Mouse (Mus musculus) MEL (cell line): ENCODE data around the gene Bahcc1. TPM values are rescaled to one million over a fixed set of nuclear protein-coding genes. Genes with fewer than 3 reads are reported as not detected.
A peak's percentile ranks its signal among the peaks of the same experiment; 100 is the strongest.

Experiments
- DNase-seq: peaks from one replicate; pipeline ENCODE4 v3.0.0; 2011; ENCODE audit warnings: low read depth, low spot score
- H3K27ac ChIP-seq: 2 replicates; pipeline ENCODE4 v1.5.1; 2012; ENCODE audit warnings: low read depth, mild to moderate bottlenecking, control low read depth, low read length, moderate library complexity; ENCODE audit not compliant: control insufficient read depth
- H3K27me3 ChIP-seq, 2 experiments: fragments of 150-350 bp in 1 of 2; sonication (generic) in 1 of 2; 2 replicates each; pipeline ENCODE4 v1.6.1; 2012; ENCODE audit warnings: low read length in 2 of 2, mild to moderate bottlenecking in 2 of 2, improper control_type of control experiment in 1 of 2, moderate library complexity in 1 of 2; ENCODE audit not compliant: insufficient read depth in 2 of 2, control insufficient read depth in 1 of 2
- H3K36me3 ChIP-seq, 2 experiments: 2 replicates each; pipeline ENCODE4 v1.6.1; 2012 to 2014; ENCODE audit warnings: low read length in 2 of 2, improper control_type of control experiment in 1 of 2, inconsistent platforms in 1 of 2, mild to moderate bottlenecking in 1 of 2; ENCODE audit not compliant: insufficient read depth in 2 of 2, control insufficient read depth in 1 of 2
- H3K4me1 ChIP-seq, 2 experiments: fragments of 150-350 bp in 1 of 2; sonication (generic) in 1 of 2; 2 replicates each; pipeline ENCODE4 v1.6.1; 2012; ENCODE audit warnings: low read length in 2 of 2, improper control_type of control experiment in 1 of 2, mild to moderate bottlenecking in 1 of 2; ENCODE audit not compliant: insufficient read depth in 2 of 2, control insufficient read depth in 1 of 2
- H3K4me3 ChIP-seq, 2 experiments: fragments of 150-350 bp in 1 of 2; sonication (generic) in 1 of 2; 2 replicates each; pipeline ENCODE4 v1.5.1; 2012; ENCODE audit warnings: low read depth in 2 of 2, low read length in 2 of 2, mild to moderate bottlenecking in 2 of 2, moderate library complexity in 2 of 2, control low read depth in 1 of 2, improper control_type of control experiment in 1 of 2; ENCODE audit not compliant: control insufficient read depth in 1 of 2, insufficient read depth in 1 of 2
- H3K79me2 ChIP-seq: 2 replicates; pipeline ENCODE4 v1.6.1; 2012; ENCODE audit warnings: mild to moderate bottlenecking, low read length, moderate library complexity; ENCODE audit not compliant: control insufficient read depth, poor library complexity, insufficient read depth
- H3K9ac ChIP-seq: 2 replicates; pipeline ENCODE4 v1.6.1; 2012; ENCODE audit warnings: low read depth, mild to moderate bottlenecking, control low read depth, low read length, moderate library complexity; ENCODE audit not compliant: control insufficient read depth, poor library complexity, severe bottlenecking
- H3K9me3 ChIP-seq: fragments of 150-350 bp; sonication (generic); replicated peaks from 2 replicates; pipeline ENCODE4 v1.6.1; 2012; ENCODE audit warnings: mild to moderate bottlenecking, low read length, improper control_type of control experiment, moderate library complexity; ENCODE audit not compliant: insufficient read depth
- BHLHE40 ChIP-seq: IDR thresholded peaks from 2 replicates; pipeline ENCODE4 v1.6.1; 2012; ENCODE audit warnings: low read depth, mild to moderate bottlenecking, inconsistent platforms, low read length, improper control_type of control experiment, borderline replicate concordance
- CHD1 ChIP-seq: IDR thresholded peaks from 2 replicates; pipeline ENCODE4 v1.6.1; 2012; ENCODE audit warnings: low read depth, mild to moderate bottlenecking, inconsistent platforms, low read length, improper control_type of control experiment
- CHD2 ChIP-seq: IDR thresholded peaks from 2 replicates; pipeline ENCODE4 v1.6.1; 2011; ENCODE audit warnings: low read length, improper control_type of control experiment
- E2F4 ChIP-seq: IDR thresholded peaks from 2 replicates; pipeline ENCODE4 v1.6.1; 2011; ENCODE audit warnings: low read depth, low read length, improper control_type of control experiment, borderline replicate concordance
- EP300 ChIP-seq, 2 experiments: IDR thresholded peaks; 2 replicates each; pipeline ENCODE4 v1.6.1; 2011; ENCODE audit warnings: improper control_type of control experiment in 2 of 2, low read length in 2 of 2, low read depth in 1 of 2, mild to moderate bottlenecking in 1 of 2
- ETS1 ChIP-seq: IDR thresholded peaks from 2 replicates; pipeline ENCODE4 v1.6.1; 2012; ENCODE audit warnings: low read depth, mild to moderate bottlenecking, inconsistent platforms, low read length, improper control_type of control experiment, moderate library complexity
- GABPA ChIP-seq: IDR thresholded peaks from 2 replicates; pipeline ENCODE4 v1.6.1; 2012; ENCODE audit warnings: low read depth, mild to moderate bottlenecking, inconsistent platforms, low read length, improper control_type of control experiment, moderate library complexity
- GATA1 ChIP-seq: IDR thresholded peaks from 2 replicates; pipeline ENCODE4 v1.6.1; 2011; ENCODE audit warnings: low read depth, low read length, improper control_type of control experiment
- HCFC1 ChIP-seq: IDR thresholded peaks from 2 replicates; pipeline ENCODE4 v1.6.1; 2012; ENCODE audit warnings: low read depth, mild to moderate bottlenecking, inconsistent platforms, low read length, improper control_type of control experiment, moderate library complexity
- JUND ChIP-seq: IDR thresholded peaks from 2 replicates; pipeline ENCODE4 v1.6.1; 2011; ENCODE audit warnings: low read depth, mild to moderate bottlenecking, improper control_type of control experiment, low read length
- MAFK ChIP-seq: IDR thresholded peaks from 2 replicates; pipeline ENCODE4 v1.6.1; 2011; ENCODE audit warnings: low read depth, mild to moderate bottlenecking, low read length, improper control_type of control experiment, borderline replicate concordance
- MAX ChIP-seq: IDR thresholded peaks from 2 replicates; pipeline ENCODE4 v1.6.1; 2011; ENCODE audit warnings: low read length, improper control_type of control experiment
- MEF2A ChIP-seq: IDR thresholded peaks from 2 replicates; pipeline ENCODE4 v1.6.1; 2014; ENCODE audit warnings: low read depth, mild to moderate bottlenecking, inconsistent platforms, low read length, improper control_type of control experiment; ENCODE audit not compliant: poor library complexity, insufficient replicate concordance, severe bottlenecking; ENCODE audit errors: extremely low read depth
- MXI1 ChIP-seq: IDR thresholded peaks from 2 replicates; pipeline ENCODE4 v1.6.1; 2011; ENCODE audit warnings: mild to moderate bottlenecking, low read depth, low read length, improper control_type of control experiment
- MYB ChIP-seq: IDR thresholded peaks from 2 replicates; pipeline ENCODE4 v1.6.1; 2011; ENCODE audit warnings: mild to moderate bottlenecking, low read depth, low read length, improper control_type of control experiment
- MYC ChIP-seq: IDR thresholded peaks from 2 replicates; pipeline ENCODE4 v1.6.1; 2011; ENCODE audit warnings: low read depth, mild to moderate bottlenecking, low read length, improper control_type of control experiment, moderate library complexity
- NELFE ChIP-seq: IDR thresholded peaks from 2 replicates; pipeline ENCODE4 v1.6.1; 2011; ENCODE audit warnings: low read depth, low read length, improper control_type of control experiment
- NRF1 ChIP-seq: IDR thresholded peaks from 2 replicates; pipeline ENCODE4 v1.6.1; 2014; ENCODE audit warnings: low read depth, mild to moderate bottlenecking, inconsistent platforms, low read length, improper control_type of control experiment, moderate library complexity; ENCODE audit not compliant: poor library complexity, insufficient read depth, severe bottlenecking
- POLR2A ChIP-seq, 2 experiments: IDR thresholded peaks; 2 replicates each; pipeline ENCODE4 v1.6.1; 2011 to 2012; ENCODE audit warnings: low read length in 2 of 2, mild to moderate bottlenecking in 2 of 2, control low read depth in 1 of 2, improper control_type of control experiment in 1 of 2, low read depth in 1 of 2, moderate library complexity in 1 of 2; ENCODE audit not compliant: control insufficient read depth in 1 of 2, insufficient read depth in 1 of 2, poor library complexity in 1 of 2
- POLR2AphosphoS2 ChIP-seq: IDR thresholded peaks from 2 replicates; pipeline ENCODE4 v1.6.1; 2011; ENCODE audit warnings: low read length, improper control_type of control experiment
- POLR2AphosphoS5 ChIP-seq: IDR thresholded peaks from 2 replicates; pipeline ENCODE4 v1.6.1; 2012; ENCODE audit warnings: low read depth, borderline replicate concordance, mild to moderate bottlenecking, inconsistent platforms, low read length, moderate library complexity, mixed read lengths
- RAD21 ChIP-seq: IDR thresholded peaks from 2 replicates; pipeline ENCODE4 v1.6.1; 2011; ENCODE audit warnings: mild to moderate bottlenecking, low read depth, low read length, improper control_type of control experiment
- RCOR1 ChIP-seq: IDR thresholded peaks from 2 replicates; pipeline ENCODE4 v1.6.1; 2012; ENCODE audit warnings: low read depth, mild to moderate bottlenecking, inconsistent platforms, low read length, improper control_type of control experiment
- SIN3A ChIP-seq: IDR thresholded peaks from 2 replicates; pipeline ENCODE4 v1.6.1; 2012; ENCODE audit warnings: low read length, improper control_type of control experiment, inconsistent platforms
- SMC3 ChIP-seq: IDR thresholded peaks from 2 replicates; pipeline ENCODE4 v1.6.1; 2011; ENCODE audit warnings: low read depth, low read length, improper control_type of control experiment
- TAL1 ChIP-seq: IDR thresholded peaks from 2 replicates; pipeline ENCODE4 v1.6.1; 2012; ENCODE audit warnings: mild to moderate bottlenecking, inconsistent platforms, low read length, moderate library complexity, mixed read lengths
- TBP ChIP-seq: IDR thresholded peaks from 2 replicates; pipeline ENCODE4 v1.8.0; 2011; ENCODE audit warnings: low read depth, low read length, improper control_type of control experiment
- TCF12 ChIP-seq: IDR thresholded peaks from 2 replicates; pipeline ENCODE4 v1.6.1; 2014; ENCODE audit warnings: low read depth, mild to moderate bottlenecking, inconsistent platforms, low read length, improper control_type of control experiment, moderate library complexity
- UBTF ChIP-seq: IDR thresholded peaks from 2 replicates; pipeline ENCODE4 v1.6.1; 2012; ENCODE audit warnings: low read depth, mild to moderate bottlenecking, inconsistent platforms, low read length, improper control_type of control experiment, moderate library complexity, borderline replicate concordance; ENCODE audit not compliant: insufficient read depth
- USF1 ChIP-seq: IDR thresholded peaks from 2 replicates; pipeline ENCODE4 v1.6.1; 2014; ENCODE audit warnings: low read depth, mild to moderate bottlenecking, inconsistent platforms, low read length, improper control_type of control experiment, moderate library complexity
- USF2 ChIP-seq, 2 experiments: IDR thresholded peaks; 2 replicates each; pipeline ENCODE4 v1.6.1; 2011 to 2012; ENCODE audit warnings: improper control_type of control experiment in 2 of 2, low read length in 2 of 2, borderline replicate concordance in 1 of 2, inconsistent platforms in 1 of 2, low read depth in 1 of 2, mild to moderate bottlenecking in 1 of 2; ENCODE audit not compliant: insufficient read depth in 1 of 2
- ZC3H11A ChIP-seq: IDR thresholded peaks from 2 replicates; pipeline ENCODE4 v1.6.1; 2012; ENCODE audit warnings: low read depth, mild to moderate bottlenecking, inconsistent platforms, low read length, improper control_type of control experiment
- ZMIZ1 ChIP-seq: IDR thresholded peaks from 2 replicates; pipeline ENCODE4 v1.6.1; 2012; ENCODE audit warnings: low read depth, mild to moderate bottlenecking, inconsistent platforms, low read length, improper control_type of control experiment, moderate library complexity
- ZNF384 ChIP-seq: IDR thresholded peaks from 2 replicates; pipeline ENCODE4 v1.6.1; 2012; ENCODE audit warnings: low read depth, mild to moderate bottlenecking, inconsistent platforms, low read length, improper control_type of control experiment
- polyA plus RNA-seq, 2 experiments: library from polyadenylated mRNA; stranded (reverse) in 1 of 2; unstranded in 1 of 2; fragments of >175 nt in 1 of 2; fragments of >200 nt in 1 of 2; gene quantifications; 2 replicates each; pipeline versions ENCODE4 v1.2.1 to v1.2.4; 2012; ENCODE audit warnings: low replicate concordance in 2 of 2, low read depth in 1 of 2; ENCODE audit not compliant: insufficient read length in 2 of 2, insufficient read depth in 1 of 2, missing spikeins in 1 of 2
- total RNA-seq: library from RNA; depleted of rRNA; stranded (reverse); fragments of 300-350 nt; gene quantifications from 2 replicates; pipeline ENCODE4 v1.2.3, GENCODE M21; 2012; rRNA removed

Gene Bahcc1
- 0.03 and 0.04 TPM in 2 replicates for total RNA-seq
- polyA plus RNA-seq = under 1 TPM in 1 of 2 experiments, not detected in 1; 0.26 TPM

GRCm38 (mm10) chr11:120232230-120233097, at the start of gene Bahcc1:
Gene Bahcc1, plus strand, starts transcription at chr11:120232947.
- H3K4me1 ChIP-seq = peaks cover 0 to 7% of the 10 kb centered on the region in 2 experiments; a peak in 2 of 4 replicates
- DNase-seq = peak; percentile 100
- peak within 1 kb of the TSS; percentile 39 to 45 for H3K4me3 ChIP-seq
- peaks cover 0 to 6% of the 10 kb centered on the region in 2 experiments; a peak in 2 of 4 replicates for H3K36me3 ChIP-seq
- H3K9ac ChIP-seq = peak within 1 kb of the TSS; percentile 44
- no peaks in the 10 kb centered on the region for H3K9me3 ChIP-seq
- peaks cover 10 to 14% of the 10 kb centered on the region in 2 experiments for H3K27me3 ChIP-seq
- H3K79me2 ChIP-seq = no peaks in the 10 kb centered on the region
- H3K27ac ChIP-seq = peak within 1 kb of the TSS; percentile 16
- peak; percentile 64; the same call in 1 of the 2 replicates for TF ChIP-seq ETS1
- peak; percentile 68 for TF ChIP-seq HCFC1
- TF ChIP-seq TAL1 = no peak
- TF ChIP-seq SMC3 = no peak
- TF ChIP-seq TBP = no peak
- TF ChIP-seq MEF2A = no peak
- TF ChIP-seq CHD2 = no peak
- TF ChIP-seq JUND = no peak
- peak; percentile 37; the same call in 1 of the 2 replicates for TF ChIP-seq NELFE
- no peak for TF ChIP-seq MYB
- peak; percentile 46; the same call in 1 of the 2 replicates for TF ChIP-seq TCF12
- no peak for TF ChIP-seq MAFK
- TF ChIP-seq E2F4 = peak; percentile 88; the same call in 1 of the 2 replicates
- TF ChIP-seq ZNF384 = no peak
- TF ChIP-seq POLR2A (IDR thresholded peaks at IDR 0.05; ENCODE audit: control insufficient read depth in 1 of 2, insufficient read depth in 1 of 2, low read depth in 1 of 2, low read length in 2 of 2, poor library complexity in 1 of 2) = peak; percentile 26 to 51; a peak in 2 of 4 replicates
- no peak for TF ChIP-seq UBTF
- TF ChIP-seq POLR2AphosphoS2 = 0 out of 2 replicates have a peak, but pooled peaks have one; percentile 47
- TF ChIP-seq RAD21 = no peak
- TF ChIP-seq BHLHE40 = peak; percentile 90
- peak; percentile 73 for TF ChIP-seq USF1
- TF ChIP-seq MAX = peak; percentile 91
- peak; percentile 95 for TF ChIP-seq NRF1
- TF ChIP-seq POLR2AphosphoS5 = no peak
- TF ChIP-seq MXI1 = peak; percentile 89
- TF ChIP-seq GABPA = no peak
- TF ChIP-seq ZMIZ1 = no peak
- TF ChIP-seq GATA1 = no peak
- no peak for TF ChIP-seq USF2 (IDR thresholded peaks at IDR 0.05; ENCODE audit: borderline replicate concordance in 1 of 2, insufficient read depth in 1 of 2, low read depth in 1 of 2, low read length in 2 of 2)
- TF ChIP-seq MYC = no peak
- 0 out of 4 replicates have a peak, but pooled peaks of 1 of the 2 experiments have one; percentile 14 for TF ChIP-seq EP300 (IDR thresholded peaks at IDR 0.05; ENCODE audit: low read depth in 1 of 2, low read length in 2 of 2)
- peak; percentile 94 for TF ChIP-seq SIN3A
- no peak for TF ChIP-seq ZC3H11A
- no peak for TF ChIP-seq CHD1
- no peak for TF ChIP-seq RCOR1
